Mouse (Mus musculus) embryonic fibroblast, embryonic 13.5 days (primary cell): ENCODE data around the gene Plekha7. TPM values are rescaled to one million over a fixed set of nuclear protein-coding genes. Genes with fewer than 3 reads are reported as not detected.

ENCODE experiments used
- H3K27ac ChIP-seq: 2 replicates; pipeline ENCODE4 v1.5.1; 2012; ENCODE audit warnings: low read length, control low read depth, inconsistent platforms; ENCODE audit not compliant: insufficient read depth
- H3K4me1 ChIP-seq: 2 replicates; pipeline ENCODE4 v1.6.1; 2011; ENCODE audit warnings: low read length; ENCODE audit not compliant: control insufficient read depth, insufficient read depth
- H3K4me3 ChIP-seq: 2 replicates; pipeline ENCODE4 v1.5.1; 2011; ENCODE audit warnings: mild to moderate bottlenecking, control low read depth, low read length; ENCODE audit not compliant: insufficient read depth
- CTCF ChIP-seq: IDR thresholded peaks from 2 replicates; pipeline ENCODE4 v1.5.1; 2011; ENCODE audit warnings: mild to moderate bottlenecking, control low read depth, low read length, moderate library complexity, borderline replicate concordance; ENCODE audit not compliant: insufficient read depth
- POLR2A ChIP-seq: IDR thresholded peaks from 2 replicates; pipeline ENCODE4 v1.6.1; 2011; ENCODE audit warnings: low read depth, mild to moderate bottlenecking, control low read depth, low read length, moderate library complexity
- polyA plus RNA-seq: library from polyadenylated mRNA; stranded (reverse); fragments of >200 nt; gene quantifications from 2 replicates; pipeline ENCODE4 v1.2.4, GENCODE M21; 2011; ENCODE audit warnings: low read depth; ENCODE audit not compliant: missing spikeins, insufficient read length

The Plekha7 gene
- polyA plus RNA-seq, 1 experiment = 5.8 TPM

DNA sequence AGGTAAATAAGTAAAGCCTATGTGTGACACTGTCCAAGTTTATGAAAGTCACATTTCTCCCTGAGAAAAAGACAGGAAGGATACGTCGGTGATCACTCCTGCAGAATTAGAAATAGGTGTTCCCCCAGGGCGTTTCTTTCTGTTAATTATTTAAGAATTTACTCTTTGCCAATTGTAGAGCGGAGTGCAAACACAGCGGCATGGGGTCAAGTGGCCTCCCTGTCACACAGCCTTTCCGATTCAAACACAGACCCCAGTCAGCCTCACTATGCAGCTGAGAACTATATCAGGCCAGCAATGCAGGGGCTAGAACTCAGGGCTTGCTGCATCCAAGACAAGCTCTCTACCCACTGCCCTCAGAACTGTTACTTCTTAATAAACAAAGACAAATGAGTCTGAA, 35.1 kb downstream of the Plekha7 start:
- Histone ChIP-seq H3K4me3 (no peak overlapping the region), H3K27ac (no peak overlapping the region), H3K4me1 (no peaks in the 10 kb centered on the region)
- TF ChIP-seq POLR2A = no peak
- no peak for TF ChIP-seq CTCF

DNA sequence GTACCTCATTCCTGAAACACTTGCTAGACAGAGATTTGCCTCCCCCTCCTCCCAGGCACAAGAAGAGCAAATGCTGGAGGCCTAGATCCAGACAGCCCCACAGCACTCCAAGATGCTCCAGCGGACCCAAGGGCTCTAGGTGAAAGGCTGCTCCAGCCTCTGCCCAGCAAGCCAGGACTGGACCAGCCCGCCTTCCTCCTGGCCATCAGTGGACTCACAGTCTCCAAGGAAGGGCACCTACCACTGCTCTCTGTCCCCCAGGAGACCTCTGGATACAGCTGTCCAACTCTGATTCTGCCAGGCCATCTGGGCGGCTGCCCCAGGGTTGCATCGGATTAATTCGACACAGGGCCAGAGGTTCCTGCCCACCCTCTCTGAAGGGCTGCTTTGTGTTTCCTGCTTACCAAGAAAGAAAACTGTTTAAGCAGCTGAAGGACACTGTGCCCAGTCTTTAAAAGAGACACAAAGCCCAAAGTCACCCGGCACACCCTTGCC, 38.6 kb downstream of the Plekha7 start:
- TF ChIP-seq POLR2A (no peak), CTCF (no peak)
- Histone ChIP-seq H3K27ac (no peak overlapping the region), H3K4me3 (no peak overlapping the region), H3K4me1 (no peaks in the 10 kb centered on the region)

DNA sequence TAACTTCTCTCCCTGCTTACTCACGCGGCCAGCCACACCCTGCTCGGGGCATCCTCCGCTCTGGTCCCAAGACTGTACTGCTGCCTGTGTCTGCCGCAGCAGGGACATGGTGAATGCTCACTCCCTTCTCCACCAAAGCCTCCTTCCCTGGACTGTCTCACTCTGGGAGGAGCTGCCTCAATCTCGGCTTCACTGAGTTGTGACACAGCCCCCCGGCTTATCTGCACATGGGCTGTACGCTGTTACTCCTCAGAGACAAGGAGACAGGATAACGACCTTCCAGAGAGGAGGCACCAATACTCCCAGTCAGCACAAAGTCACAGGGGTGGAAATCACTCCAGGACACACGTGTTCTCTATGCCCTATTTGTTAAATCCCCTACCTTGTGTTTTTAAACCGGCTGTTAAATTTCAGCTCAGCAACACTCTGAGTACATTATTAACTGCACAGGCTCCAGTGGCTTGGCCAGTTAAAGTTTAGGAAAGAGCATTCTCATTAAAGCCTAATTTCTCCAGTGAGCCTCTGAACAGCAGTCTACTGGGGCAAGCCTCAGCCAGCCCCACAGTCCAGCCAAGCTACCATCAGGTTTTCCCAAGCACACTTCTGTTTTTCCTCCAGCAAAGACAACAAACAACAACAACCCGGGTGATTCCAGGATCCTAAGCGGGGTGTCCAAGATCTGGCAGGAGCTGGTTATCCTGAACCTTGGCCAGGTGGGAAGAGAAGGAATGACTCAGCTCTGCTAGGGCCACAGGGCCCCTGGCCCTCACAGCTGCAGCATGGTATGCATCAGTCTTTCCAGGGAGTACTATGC, 39.9 kb downstream of the Plekha7 start:
- TF ChIP-seq CTCF (no peak), POLR2A (no peak)
- Histone ChIP-seq H3K4me3 (no peak overlapping the region), H3K27ac (no peak overlapping the region), H3K4me1 (no peaks in the 10 kb centered on the region)

DNA sequence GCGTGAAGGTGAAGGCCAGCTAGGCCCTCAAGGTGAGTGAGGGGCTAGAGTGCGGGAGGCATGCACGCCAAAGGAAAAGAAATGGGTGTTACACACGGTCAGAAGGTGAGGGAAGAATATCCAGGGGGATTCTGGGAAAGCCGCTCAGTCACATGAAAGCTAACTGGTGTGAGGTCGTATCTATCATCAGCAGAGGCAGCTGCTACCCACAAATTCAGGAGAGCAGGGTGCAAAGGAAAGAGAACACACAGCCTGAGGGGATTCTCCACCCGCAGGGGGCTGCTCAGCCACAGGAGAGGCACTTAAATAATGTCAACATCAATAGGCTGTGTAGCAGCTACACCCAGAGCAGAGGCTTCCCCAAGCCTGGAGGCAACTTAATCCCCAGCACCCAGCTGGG, 44.9 kb downstream of the Plekha7 start:
- TF ChIP-seq CTCF (no peak), POLR2A (no peak)
- H3K4me3 ChIP-seq = no peak overlapping the region
- no peak overlapping the region for H3K27ac ChIP-seq
- H3K4me1 ChIP-seq = no peaks in the 10 kb centered on the region

DNA sequence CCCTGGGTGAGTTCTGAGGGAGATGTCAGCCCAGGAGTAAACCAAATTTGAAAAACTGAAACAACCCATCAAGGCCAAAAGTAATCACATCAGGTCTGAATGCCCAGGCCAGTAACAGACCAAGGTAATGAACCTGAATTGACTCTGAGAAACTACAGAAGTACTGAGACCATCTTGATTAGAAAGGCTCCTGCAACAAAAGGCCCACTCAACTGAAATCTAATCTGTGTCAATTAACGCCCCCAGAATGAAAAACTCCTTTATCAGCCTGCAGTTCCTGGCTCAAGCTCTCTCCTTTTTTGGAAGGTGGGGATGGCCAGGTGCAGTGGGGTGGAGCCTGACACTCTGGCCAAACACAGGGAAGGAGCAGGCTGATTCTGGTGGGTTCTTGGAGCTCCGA, 45.7 kb downstream of the Plekha7 start:
- no peak overlapping the region for H3K4me3 ChIP-seq
- no peak for TF ChIP-seq POLR2A
- no peak for TF ChIP-seq CTCF
- no peak overlapping the region for H3K27ac ChIP-seq
- no peaks in the 10 kb centered on the region for H3K4me1 ChIP-seq

DNA sequence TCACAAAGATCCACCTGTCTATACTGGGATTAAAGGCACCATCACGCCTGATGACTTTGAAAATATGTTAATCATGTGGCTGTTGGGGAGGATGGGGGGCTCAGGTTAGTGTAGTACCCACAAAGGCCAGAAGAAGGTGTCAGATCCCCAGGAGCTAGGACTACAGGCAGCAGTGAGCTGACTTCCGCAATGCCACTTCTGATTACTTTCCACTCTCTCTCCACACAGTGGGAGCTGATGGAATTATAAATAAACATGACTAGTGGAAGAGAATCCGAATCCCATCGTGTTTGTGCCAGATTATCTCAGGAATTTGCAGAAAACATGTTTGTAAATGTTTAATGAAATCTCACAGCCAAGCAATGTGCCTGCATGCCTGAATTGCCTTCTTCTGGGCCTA, 46.1 kb downstream of the Plekha7 start:
- no peaks in the 10 kb centered on the region for H3K4me1 ChIP-seq
- TF ChIP-seq CTCF = no peak
- no peak for TF ChIP-seq POLR2A
- no peak overlapping the region for H3K27ac ChIP-seq
- H3K4me3 ChIP-seq = no peak overlapping the region

DNA sequence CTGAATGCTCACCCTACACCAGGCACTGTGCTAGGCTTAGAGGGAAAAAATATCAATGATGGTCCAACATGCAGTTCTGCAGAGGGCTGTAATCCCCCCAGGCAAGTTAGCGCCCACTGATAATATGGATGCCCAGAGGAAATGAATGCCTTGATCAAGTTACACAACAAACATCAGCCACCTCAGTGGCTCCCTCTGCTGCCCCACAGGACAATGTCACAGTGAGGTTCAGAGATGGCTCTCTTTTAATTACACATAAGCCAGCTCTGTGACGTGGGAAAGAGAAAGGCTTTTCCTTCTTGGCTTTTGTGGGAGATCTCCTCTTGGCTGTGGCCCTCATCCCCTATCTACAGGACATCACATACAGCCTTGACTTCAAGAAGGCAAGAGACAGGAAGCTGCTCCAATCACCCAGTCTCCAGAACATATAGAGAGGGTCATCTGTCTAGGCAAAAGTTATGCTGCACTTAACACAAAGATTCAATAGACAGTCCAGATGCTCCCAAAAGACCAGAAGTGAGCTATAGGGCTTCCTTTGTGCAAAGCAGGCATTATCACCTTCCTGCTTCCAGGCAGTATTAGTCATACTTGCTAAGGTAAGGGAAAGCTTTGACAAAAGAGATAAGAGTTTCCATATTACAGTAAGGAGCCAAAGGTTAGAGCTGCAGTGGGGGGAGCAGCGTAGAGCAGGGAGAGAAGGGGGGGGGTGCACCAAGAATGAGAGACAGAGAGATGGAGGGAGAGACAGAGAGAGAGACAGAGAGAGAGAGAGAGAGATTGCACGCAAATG, 47.2 kb downstream of the Plekha7 start:
- Histone ChIP-seq H3K4me3 (no peak overlapping the region), H3K27ac (no peak overlapping the region), H3K4me1 (no peaks in the 10 kb centered on the region)
- no peak for TF ChIP-seq POLR2A

DNA sequence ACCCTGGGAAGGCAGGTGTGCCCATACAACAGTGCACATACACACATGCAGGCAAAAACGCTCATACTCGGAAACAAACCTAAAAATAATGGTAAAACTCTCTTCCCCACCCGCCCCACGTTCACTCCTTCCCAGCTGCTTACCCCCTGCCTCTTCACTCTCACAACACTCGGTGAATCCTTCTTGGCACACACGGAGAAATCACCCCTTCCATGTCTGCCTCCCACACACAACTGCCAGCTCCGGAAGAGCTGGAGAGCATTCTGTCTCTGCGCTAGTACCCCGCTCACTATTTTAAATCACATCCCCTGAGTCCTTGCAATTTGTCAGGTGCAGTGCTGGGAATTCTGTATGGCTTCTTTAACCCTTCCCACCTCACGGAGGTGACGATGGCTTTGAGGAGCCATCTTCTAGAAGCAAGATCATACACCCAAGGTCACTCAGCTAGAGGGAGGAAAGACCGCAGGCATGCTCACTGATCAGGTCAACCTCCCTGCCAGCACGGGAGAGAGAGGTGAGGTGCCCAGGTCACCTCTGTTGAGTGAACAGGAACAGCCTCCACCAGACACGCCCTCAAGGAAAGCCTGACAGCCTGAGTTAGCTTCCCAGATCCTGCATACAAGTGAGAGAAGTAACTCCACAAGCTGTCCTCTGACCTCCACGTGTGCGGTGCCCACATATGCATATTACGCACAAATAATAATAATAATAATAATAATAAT, 49.6 kb downstream of the Plekha7 start:
- Histone ChIP-seq H3K27ac (no peak overlapping the region), H3K4me3 (no peak overlapping the region), H3K4me1 (no peaks in the 10 kb centered on the region)
- no peak for TF ChIP-seq POLR2A
- no peak for TF ChIP-seq CTCF

DNA sequence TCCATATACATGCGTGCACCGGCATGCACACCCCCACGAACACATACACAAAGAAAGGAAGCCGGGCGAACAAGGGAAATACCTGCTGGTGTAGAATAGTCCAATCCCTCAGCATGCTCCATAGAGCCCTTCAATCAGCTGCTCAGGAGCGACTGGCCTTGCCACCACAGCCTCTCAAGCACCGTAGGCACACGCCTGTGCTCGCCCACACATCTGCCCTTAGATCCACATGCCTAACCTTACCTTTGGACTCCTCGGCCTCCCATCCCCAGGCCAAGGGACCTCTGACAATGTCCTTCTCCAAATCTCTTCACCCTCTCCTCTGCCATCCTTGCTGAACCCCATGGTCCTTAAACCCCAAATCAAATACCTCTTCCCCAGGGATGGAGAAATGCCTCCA, 50.2 kb downstream of the Plekha7 start:
- no peak overlapping the region for H3K4me3 ChIP-seq
- H3K27ac ChIP-seq = no peak overlapping the region
- no peak for TF ChIP-seq CTCF
- TF ChIP-seq POLR2A = no peak
- H3K4me1 ChIP-seq = no peaks in the 10 kb centered on the region

DNA sequence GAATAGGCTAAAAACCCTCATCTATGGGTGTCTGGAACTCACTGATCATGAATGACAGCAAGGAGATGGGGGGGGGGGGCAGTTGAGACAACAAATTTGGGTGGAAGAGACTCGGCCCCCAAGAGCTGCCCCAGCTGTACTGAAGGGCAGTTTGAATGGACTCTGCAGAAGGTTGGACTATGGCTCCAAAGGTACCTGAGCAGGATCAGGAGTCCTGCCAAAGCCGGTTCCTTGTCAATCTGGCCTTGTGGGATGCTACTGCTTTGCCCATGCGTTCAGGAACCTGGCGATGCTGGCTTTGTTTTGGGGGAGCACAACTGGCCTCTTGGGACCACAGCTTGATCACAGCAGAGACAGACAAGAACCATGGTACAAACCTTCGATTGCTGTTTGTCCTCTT, 52.5 kb downstream of the Plekha7 start:
- no peak overlapping the region for H3K27ac ChIP-seq
- no peak overlapping the region for H3K4me3 ChIP-seq
- no peaks in the 10 kb centered on the region for H3K4me1 ChIP-seq
- no peak for TF ChIP-seq CTCF
- no peak for TF ChIP-seq POLR2A
